Mouse (Mus musculus) thymus, adult 2 months (tissue): Measurements from ENCODE around the gene Smarca2. TPM values are rescaled to one million over a fixed set of nuclear protein-coding genes. Genes with fewer than 3 reads are reported as not detected.

Source experiments
- DNase-seq: peaks from one replicate; pipeline ENCODE4 v3.0.0; 2021
- H3K27ac ChIP-seq: fragments of 200-500 bp; 2 replicates; pipeline ENCODE4 v1.5.1; 2012; ENCODE audit warnings: low read length, control low read depth; ENCODE audit not compliant: control insufficient read depth, insufficient read depth
- H3K27me3 ChIP-seq: fragments of 200-500 bp; 2 replicates; pipeline ENCODE4 v1.6.1; 2012; ENCODE audit warnings: mild to moderate bottlenecking, low read length, moderate library complexity, mixed read lengths; ENCODE audit not compliant: control insufficient read depth, insufficient read depth
- H3K36me3 ChIP-seq: fragments of 200-500 bp; 2 replicates; pipeline ENCODE4 v1.6.1; 2012; ENCODE audit warnings: mild to moderate bottlenecking, low read length, moderate library complexity; ENCODE audit not compliant: control insufficient read depth, insufficient read depth
- H3K4me1 ChIP-seq: fragments of 200-500 bp; replicated peaks from 2 replicates; pipeline ENCODE4 v1.6.1; 2012; ENCODE audit warnings: low read length; ENCODE audit not compliant: control insufficient read depth, insufficient read depth
- H3K4me3 ChIP-seq: fragments of 200-500 bp; 2 replicates; pipeline ENCODE4 v1.5.1; 2012; ENCODE audit warnings: mild to moderate bottlenecking, low read length, control low read depth, moderate library complexity; ENCODE audit not compliant: control insufficient read depth, insufficient read depth
- CTCF ChIP-seq: fragments of 200-500 bp; IDR thresholded peaks from 2 replicates; pipeline ENCODE4 v1.5.1; 2012; ENCODE audit warnings: mild to moderate bottlenecking, control low read depth, low read length, moderate library complexity, borderline replicate concordance; ENCODE audit not compliant: control insufficient read depth, poor library complexity, insufficient read depth; ENCODE audit errors: extremely low read depth
- POLR2A ChIP-seq: fragments of 200-500 bp; IDR thresholded peaks from 2 replicates; pipeline ENCODE4 v1.6.1; 2012; ENCODE audit warnings: mild to moderate bottlenecking, low read length, control low read depth, moderate library complexity; ENCODE audit not compliant: control insufficient read depth, poor library complexity, insufficient read depth; ENCODE audit errors: extremely low read depth
- WGBS: fragments of 180-500 bp; shearing (Covaris S2); methylation state at CpG from one replicate; pipeline ENCODE4 v1.1.7; 2018; 5-methylcytosine and 5-hydroxymethylcytosine counted together
- polyA plus RNA-seq: library from polyadenylated mRNA; depleted of rRNA; stranded (reverse); fragments of >200 nt; gene quantifications from 2 replicates; pipeline ENCODE4 v1.2.3, GENCODE M21; 2012; rRNA removed

The Smarca2 gene
- 38.9 and 41.2 TPM in 2 replicates for polyA plus RNA-seq

GRCm38 (mm10) chr19:26604755-26605300 is at the start of gene Smarca2:
Gene Smarca2 (plus strand): TSS chr19:26605050.
- Histone ChIP-seq H3K27me3 (no peaks in the 10 kb centered on the region), H3K4me3 (peak within 1 kb of the TSS; percentile 73), H3K27ac (peak within 1 kb of the TSS; percentile 38; the same call in 1 of the 2 replicates), H3K36me3 (no peaks in the 10 kb centered on the region), H3K4me1 (peaks cover 11% of the 10 kb centered on the region)
- WGBS, result under 1% methylated on average over 45 of the region's 45 CpGs
- TF ChIP-seq POLR2A (0 out of 2 replicates have a peak, but pooled peaks have one; percentile 38), CTCF (peak; percentile 59)
- peak; percentile 98 for DNase-seq

GRCm38 (mm10) chr19:26564850-26565249 is 40.0 kb upstream of the Smarca2 start:
- DNase-seq, result no peak
- Histone ChIP-seq H3K27ac (no peak overlapping the region), H3K4me3 (no peak overlapping the region), H3K27me3 (no peaks in the 10 kb centered on the region), H3K36me3 (no peaks in the 10 kb centered on the region), H3K4me1 (no peaks in the 10 kb centered on the region)
- 53% methylated on average over 2 of the region's 2 CpGs for WGBS
- no peak for TF ChIP-seq POLR2A
- no peak for TF ChIP-seq CTCF

GRCm38 (mm10) chr19:26566109-26566508 is 38.7 kb upstream of the Smarca2 start:
- DNase-seq, result no peak
- no peak overlapping the region for H3K27ac ChIP-seq

GRCm38 (mm10) chr19:26568236-26568635 is 36.6 kb upstream of the Smarca2 start:
- TF ChIP-seq POLR2A (no peak), CTCF (no peak)

More at GRCm38 (mm10) chr19:26566109-26566508, 38.7 kb upstream of the Smarca2 start:
- no peaks in the 10 kb centered on the region for H3K27me3 ChIP-seq
- H3K4me3 ChIP-seq, result no peak overlapping the region
- H3K4me1 ChIP-seq, result no peaks in the 10 kb centered on the region
- 93% methylated on average over 9 of the region's 9 CpGs for WGBS
- no peaks in the 10 kb centered on the region for H3K36me3 ChIP-seq
- TF ChIP-seq POLR2A (no peak), CTCF (no peak)

GRCm38 (mm10) chr19:26568941-26569340 is 35.9 kb upstream of the Smarca2 start:
- no peaks in the 10 kb centered on the region for H3K27me3 ChIP-seq
- no peak for DNase-seq
- no peak for TF ChIP-seq CTCF
- no peak for TF ChIP-seq POLR2A
- H3K4me1 ChIP-seq, result no peaks in the 10 kb centered on the region
- H3K27ac ChIP-seq, result no peak overlapping the region
- 97% methylated on average over 5 of the region's 5 CpGs for WGBS
- no peaks in the 10 kb centered on the region for H3K36me3 ChIP-seq
- H3K4me3 ChIP-seq, result no peak overlapping the region

More at GRCm38 (mm10) chr19:26568236-26568635, 36.6 kb upstream of the Smarca2 start:
- DNase-seq, result no peak
- Histone ChIP-seq H3K4me1 (no peaks in the 10 kb centered on the region), H3K4me3 (no peak overlapping the region), H3K27me3 (no peaks in the 10 kb centered on the region), H3K36me3 (no peaks in the 10 kb centered on the region), H3K27ac (no peak overlapping the region)
- WGBS, result 90% methylated on average over 5 of the region's 5 CpGs

- Histone ChIP-seq H3K27ac (no peak overlapping the region), H3K4me1 (no peaks in the 10 kb centered on the region), H3K36me3 (no peaks in the 10 kb centered on the region), H3K27me3 (no peaks in the 10 kb centered on the region), H3K4me3 (no peak overlapping the region)
- TF ChIP-seq CTCF, result no peak
- TF ChIP-seq POLR2A, result no peak
- 95% methylated on average over 1 of the region's 1 CpGs for WGBS
- no peak for DNase-seq
Observed at GRCm38 (mm10) chr19:26569461-26569860, 35.4 kb upstream of the Smarca2 start.
